In genomic region chr13:37657248-37657647, GRCm38 (mm10) we compare ENCODE assay signal across 8 mouse cellular contexts.
DNase-seq lines count a peak whose midpoint lies in the region; ATAC-seq lines count a peak whose summit lies in the region.

No protein-coding gene starts in this region.

- no peak overlapping the region for H3K4me2 ChIP-seq in liver, embryonic 11.5 days
- H3K4me2 ChIP-seq in stomach, embryonic 15.5 days, result peak overlapping the region; percentile 3; the same call in 1 of the 2 replicates

- H3K4me3 ChIP-seq in liver, embryonic 11.5 days (ENCODE audit: low read depth, low read length), result no peak overlapping the region
- H3K4me3 ChIP-seq in stomach, embryonic 15.5 days (replicated peaks), result no peak overlapping the region

- no peaks in the 10 kb centered on the region for H3K36me3 ChIP-seq in liver, embryonic 11.5 days (ENCODE audit: control insufficient read depth, insufficient read depth, low read length)
- H3K36me3 ChIP-seq in stomach, embryonic 15.5 days, result no peaks in the 10 kb centered on the region

- no peaks in the 10 kb centered on the region for H3K4me1 ChIP-seq in liver, embryonic 11.5 days (replicated peaks; ENCODE audit: control insufficient read depth, insufficient read depth, low read length)
- H3K4me1 ChIP-seq in stomach, embryonic 15.5 days, result no peaks in the 10 kb centered on the region

- peak; percentile 29 for DNase-seq in liver
- DNase-seq in liver, embryonic 11.5 days (ENCODE audit: low spot score), result no peak
- peak; percentile 7 to 8 for DNase-seq in cerebellum, adult 18-20 months
- DNase-seq in heart, adult 8-10 months (ENCODE audit: low spot score), result peak; percentile 81
- peak; percentile 30 to 59 for DNase-seq in layer of hippocampus, adult 18-20 months (ENCODE audit: low spot score in 2 of 2)
- DNase-seq in lung, postnatal 36 days, result peak; percentile 91
- DNase-seq in retina, postnatal 1 day, result no peak

- H3K9ac ChIP-seq in liver, embryonic 11.5 days (ENCODE audit: low read depth, low read length), result no peak overlapping the region
- no peak overlapping the region for H3K9ac ChIP-seq in stomach, embryonic 15.5 days

- WGBS in liver, embryonic 11.5 days, result 62% methylated on average over 16 of the region's 16 CpGs
- WGBS in stomach, embryonic 15.5 days, result 62% methylated on average over 16 of the region's 16 CpGs

- no peak overlapping the region for H3K27ac ChIP-seq in liver, embryonic 11.5 days (ENCODE audit: low read depth, low read length)
- H3K27ac ChIP-seq in stomach, embryonic 15.5 days, result no peak overlapping the region; the same call in 1 of the 2 replicates

- H3K9me3 ChIP-seq in liver, embryonic 11.5 days (ENCODE audit: control insufficient read depth, low read length), result no peaks in the 10 kb centered on the region
- H3K9me3 ChIP-seq in stomach, embryonic 15.5 days, result no peaks in the 10 kb centered on the region

- no peaks in the 10 kb centered on the region for H3K27me3 ChIP-seq in liver, embryonic 11.5 days (replicated peaks; ENCODE audit: control insufficient read depth, insufficient read depth, low read length)
- no peaks in the 10 kb centered on the region for H3K27me3 ChIP-seq in stomach, embryonic 15.5 days (replicated peaks)

- ATAC-seq in liver, embryonic 11.5 days (replicated peaks; ENCODE audit: low FRiP score), result no peak
- no peak; the same call in 1 of the 2 replicates for ATAC-seq in stomach, embryonic 15.5 days (ENCODE audit: insufficient read depth, low FRiP score, low read depth)

Comparison
In these comparisons a context has a peak if more than half of its experiments do, and no peak if none do; other contexts are left out.
1. DNase-seq: peak in liver (single experiment), cerebellum, adult 18-20 months (2 of 2), heart, adult 8-10 months (single experiment), layer of hippocampus, adult 18-20 months (2 of 2) and lung, postnatal 36 days (single experiment); none in liver, embryonic 11.5 days (single experiment) and retina, postnatal 1 day (single experiment).